13 mouse cellular contexts compared by ENCODE assay signal in genomic region chr2:10370176-10370575, GRCm38 (mm10). TPM values are rescaled to one million over a fixed set of nuclear protein-coding genes. Genes with fewer than 3 reads are reported as not detected.
DNase-seq lines count a peak whose midpoint lies in the region; ATAC-seq and TF ChIP-seq lines count a peak whose summit lies in the region.
"Had no signal": no experiment of that assay in that cellular context is flagged by ENCODE, and none has a peak within 500 bp of the region (broad histone marks: within the 10 kb centered on the region; RNA-seq: fewer than 3 reads in every experiment).

TSS of gene Sfmbt2 (plus strand) at chr2:10370510.

- no peak within 1 kb of the TSS for H3K27ac ChIP-seq in liver, embryonic 11.5 days (ENCODE audit: low read depth, low read length)
- no peak within 1 kb of the TSS for H3K27ac ChIP-seq in liver, embryonic 12.5 days
- no peak within 1 kb of the TSS for H3K27ac ChIP-seq in embryonic facial prominence, embryonic 13.5 days
- no peak within 1 kb of the TSS for H3K27ac ChIP-seq in layer of hippocampus, adult 2 months
- H3K27ac ChIP-seq: heart, adult 2 months had no signal

- H3K27me3 ChIP-seq in liver, embryonic 11.5 days (replicated peaks; ENCODE audit: control insufficient read depth, insufficient read depth, low read length), result peaks cover 60% of the 10 kb centered on the region
- H3K27me3 ChIP-seq in liver, embryonic 12.5 days (replicated peaks), result peaks cover 87% of the 10 kb centered on the region
- peaks cover 76% of the 10 kb centered on the region for H3K27me3 ChIP-seq in embryonic facial prominence, embryonic 13.5 days

- no peak within 1 kb of the TSS for H3K4me2 ChIP-seq in liver, embryonic 11.5 days
- no peak within 1 kb of the TSS for H3K4me2 ChIP-seq in liver, embryonic 12.5 days
- H3K4me2 ChIP-seq in embryonic facial prominence, embryonic 13.5 days, result peak within 1 kb of the TSS; percentile 96; the same call in 1 of the 2 replicates

- no peak within 1 kb of the TSS for H3K9ac ChIP-seq in liver, embryonic 11.5 days (ENCODE audit: low read depth, low read length)
- H3K9ac ChIP-seq in liver, embryonic 12.5 days, result no peak within 1 kb of the TSS
- no peak within 1 kb of the TSS for H3K9ac ChIP-seq in embryonic facial prominence, embryonic 13.5 days

- no peak for ATAC-seq in liver, embryonic 11.5 days (replicated peaks; ENCODE audit: low FRiP score)
- no peak for ATAC-seq in liver, embryonic 12.5 days
- no peak for ATAC-seq in embryonic facial prominence, embryonic 13.5 days (ENCODE audit: insufficient number of reproducible peaks, insufficient read depth, low FRiP score, low TSS enrichment, low read depth)
- ATAC-seq: midbrain, embryonic 16.5 days had no signal

- no peak for TF ChIP-seq CTCF in layer of hippocampus, adult 2 months (conservative IDR thresholded peaks at IDR 0.05)

- DNase-seq in embryo, embryonic 10.5 days (ENCODE audit: low spot score), result peak; percentile 42
- no peak for DNase-seq in embryo, embryonic 10 days (ENCODE audit: low spot score)
- peak; percentile 34 for DNase-seq in liver, embryonic 11.5 days (ENCODE audit: low spot score)
- peak; percentile 11 for DNase-seq in mesoderm, embryonic 11.5 days (ENCODE audit: low read depth, low spot score)
- no peak for DNase-seq in layer of hippocampus, adult 8-10 months (ENCODE audit: low spot score in 2 of 2)
- DNase-seq in layer of hippocampus, adult 2 months (ENCODE audit: low spot score in 2 of 2), result no peak
- DNase-seq: cerebellum, adult 18-20 months; heart, adult 2 months; kidney, adult 2 months; thymus, postnatal 36 days had no signal

- no peaks in the 10 kb centered on the region for H3K36me3 ChIP-seq in liver, embryonic 11.5 days (ENCODE audit: control insufficient read depth, insufficient read depth, low read length)
- no peaks in the 10 kb centered on the region for H3K36me3 ChIP-seq in liver, embryonic 12.5 days
- H3K36me3 ChIP-seq in embryonic facial prominence, embryonic 13.5 days, result no peaks in the 10 kb centered on the region

- no peak within 1 kb of the TSS; the same call in 1 of the 2 replicates for H3K4me3 ChIP-seq in liver, embryonic 11.5 days (ENCODE audit: low read depth, low read length)
- H3K4me3 ChIP-seq in liver, embryonic 12.5 days, result no peak within 1 kb of the TSS
- peak within 1 kb of the TSS; percentile 61; the same call in 1 of the 2 replicates for H3K4me3 ChIP-seq in embryonic facial prominence, embryonic 13.5 days
- no peak within 1 kb of the TSS for H3K4me3 ChIP-seq in layer of hippocampus, adult 2 months
- H3K4me3 ChIP-seq: heart, adult 2 months had no signal

- WGBS in liver, embryonic 11.5 days, result 2% methylated on average over 10 of the region's 10 CpGs
- WGBS in liver, embryonic 12.5 days (ENCODE audit: insufficient replicate concordance), result 4% methylated on average over 10 of the region's 10 CpGs
- under 1% methylated on average over 10 of the region's 10 CpGs for WGBS in embryonic facial prominence, embryonic 13.5 days

- H3K9me3 ChIP-seq in liver, embryonic 11.5 days (ENCODE audit: control insufficient read depth, low read length), result no peaks in the 10 kb centered on the region
- no peaks in the 10 kb centered on the region for H3K9me3 ChIP-seq in liver, embryonic 12.5 days (replicated peaks)
- no peaks in the 10 kb centered on the region for H3K9me3 ChIP-seq in embryonic facial prominence, embryonic 13.5 days

- H3K4me1 ChIP-seq in liver, embryonic 11.5 days (replicated peaks; ENCODE audit: control insufficient read depth, insufficient read depth, low read length), result no peaks in the 10 kb centered on the region; the same call in 1 of the 2 replicates
- H3K4me1 ChIP-seq in liver, embryonic 12.5 days, result peaks cover 18% of the 10 kb centered on the region
- H3K4me1 ChIP-seq in embryonic facial prominence, embryonic 13.5 days, result peaks cover 16% of the 10 kb centered on the region

RNA-seq across cellular contexts. Expression of gene Sfmbt2, which starts in this region (rescaled TPM):
- 1.9 and 2.2 TPM in 2 replicates for polyA plus RNA-seq in liver, embryonic 11.5 days (2014; fragmentation: Nextera tagmentation; extraction: Ambion mirVana)
- 0.68 and 1.1 TPM in 2 replicates for polyA plus RNA-seq in liver, embryonic 12.5 days (2016; fragmentation: Nextera tagmentation; extraction: Ambion mirVana)
- 4.1 and 4.8 TPM in 2 replicates for polyA plus RNA-seq in embryonic facial prominence, embryonic 13.5 days (2015; fragmentation: Nextera tagmentation; extraction: Ambion mirVana)
- total RNA-seq in layer of hippocampus, adult 8-10 months (2022), result 1 to 10 TPM; 2.7 to 5.9 (median 4.5) TPM
- total RNA-seq in layer of hippocampus, adult 2 months (2021), result 1 to 10 TPM; 3.6 to 4.3 TPM

Comparison
In these comparisons a context has a peak if more than half of its experiments do, and no peak if none do; other contexts are left out.
1. DNase-seq: peak in embryo, embryonic 10.5 days (single experiment), liver, embryonic 11.5 days (single experiment) and mesoderm, embryonic 11.5 days (single experiment); none in embryo, embryonic 10 days (single experiment), layer of hippocampus, adult 8-10 months (0 of 2) and layer of hippocampus, adult 2 months (0 of 2).